Mouse (Mus musculus) inflammation-experienced regulatory T-cells, adult 6 months (primary cell): ENCODE results near the gene H60b. TPM values are rescaled to one million over a fixed set of nuclear protein-coding genes. Genes with fewer than 3 reads are reported as not detected.
A peak's percentile ranks its signal among the peaks of the same experiment; 100 is the strongest.
"Not testable (repeated sequence)": the region's sequence is repeated elsewhere in the genome, so short reads cannot be mapped to it uniquely, and the experiment has no call there.

Experiments
- ATAC-seq: one replicate; pipeline ENCODE4 v1.8.0; 2017
- polyA plus RNA-seq, 3 experiments: library from polyadenylated mRNA; unstranded; fragments of 100-300 nt; shearing (Covaris generic); gene quantifications; one replicate each; pipeline ENCODE4 v1.2.1; 2017

Gene H60b
- polyA plus RNA-seq, 3 experiments from 2014 or later, result 3.6 to 12.3 (median 6.7) TPM

DNA sequence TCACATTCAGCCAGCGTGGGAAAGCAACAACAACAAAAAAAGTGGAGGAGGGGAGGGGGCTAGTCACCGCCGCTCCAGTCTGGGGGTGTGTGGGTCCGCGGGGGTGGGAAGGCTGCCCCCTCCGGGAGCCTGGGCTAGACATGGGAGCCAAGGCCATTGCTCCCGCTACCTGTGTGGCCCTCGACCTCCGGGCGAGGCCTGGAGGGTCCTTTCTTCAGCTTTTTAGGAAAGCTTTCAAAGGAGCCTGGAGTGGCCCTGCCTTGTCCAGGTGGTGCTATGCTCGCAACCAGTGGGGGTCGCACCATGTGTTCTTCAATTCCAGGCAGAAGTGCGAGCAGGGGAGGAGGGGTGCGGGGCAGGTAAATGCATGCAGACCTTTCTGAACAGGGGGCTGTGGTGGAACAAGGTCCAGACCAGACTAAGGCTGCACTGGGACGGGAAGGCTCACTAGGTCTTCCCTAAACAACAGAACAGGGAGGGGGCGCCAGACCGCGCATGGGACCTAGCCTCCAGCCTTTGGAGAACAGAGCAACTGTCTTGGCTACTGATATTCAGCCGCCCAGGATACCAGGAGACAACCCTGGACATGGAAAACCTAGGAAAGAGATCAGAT, 116.2 kb downstream of the H60b start:
- no peak for ATAC-seq

DNA sequence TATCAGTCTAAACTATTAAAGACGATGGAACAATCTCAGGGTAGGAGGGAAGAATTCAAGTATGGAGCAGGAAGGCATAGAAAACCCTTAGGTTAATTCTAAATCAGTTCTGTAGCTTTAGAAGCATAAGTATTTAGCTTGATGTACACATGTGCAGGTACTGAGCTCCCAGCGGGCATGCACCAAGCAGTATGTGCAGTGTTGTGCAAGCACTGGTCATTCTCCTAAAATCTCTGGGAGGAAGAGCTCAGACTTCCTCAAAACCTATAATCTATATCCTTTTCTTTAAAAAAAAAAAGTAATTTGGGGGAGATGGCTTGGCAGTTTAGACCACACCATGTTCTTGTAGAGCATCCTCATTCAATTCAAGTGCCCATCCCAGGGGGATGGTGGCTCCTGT, 120.1 kb downstream of the H60b start:
- not testable (repeated sequence) for ATAC-seq

DNA sequence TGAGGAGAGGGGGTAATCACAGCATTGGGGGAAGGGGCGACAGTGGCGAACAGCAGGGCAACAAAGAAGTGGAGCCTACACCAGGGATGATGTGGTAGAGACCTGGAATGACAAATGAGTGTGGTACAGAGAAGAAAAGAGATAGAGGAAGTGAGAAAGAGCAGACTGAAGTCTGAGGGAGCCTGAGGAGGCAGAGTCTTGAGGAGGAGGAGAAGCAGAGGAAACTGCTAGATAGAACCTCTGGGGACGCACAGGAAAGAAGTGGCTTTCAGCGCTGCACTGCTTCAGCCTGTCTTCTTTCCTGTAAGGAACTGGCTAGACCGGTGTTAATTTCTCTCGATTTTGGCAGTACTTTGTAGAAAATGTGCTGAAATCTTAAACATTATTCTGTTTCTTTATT, 124.4 kb downstream of the H60b start:
- ATAC-seq, result no peak

GRCm38 (mm10) chr10:22295676-22296075, 137.3 kb downstream of the H60b start:
- ATAC-seq, result peak; percentile 12

- ATAC-seq, result no peak
Measured at GRCm38 (mm10) chr10:22297033-22297762, 138.8 kb downstream of the H60b start.

- ATAC-seq, result peak; percentile 19
Measured at GRCm38 (mm10) chr10:22297766-22298461, 139.5 kb downstream of the H60b start.

DNA sequence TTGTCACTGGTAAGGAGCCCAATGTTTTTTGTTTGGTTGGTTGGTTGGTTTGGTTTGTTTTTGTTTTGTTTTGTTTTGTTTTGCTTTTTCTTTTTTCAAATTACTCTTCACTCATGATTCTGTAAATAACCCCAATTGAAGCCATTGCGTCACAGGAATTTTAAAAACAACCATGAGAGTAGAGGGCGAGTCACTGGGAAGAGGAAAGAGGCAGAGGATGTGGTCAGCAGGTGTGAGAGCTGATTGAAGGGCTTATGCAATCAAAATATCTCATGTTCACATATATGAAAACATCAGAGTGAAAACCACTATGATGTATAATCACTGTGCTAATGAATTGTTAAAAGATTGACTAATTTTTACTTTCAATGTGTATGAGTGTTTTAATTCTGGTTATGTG, 140.9 kb downstream of the H60b start:
- ATAC-seq, result peak; percentile 54

DNA sequence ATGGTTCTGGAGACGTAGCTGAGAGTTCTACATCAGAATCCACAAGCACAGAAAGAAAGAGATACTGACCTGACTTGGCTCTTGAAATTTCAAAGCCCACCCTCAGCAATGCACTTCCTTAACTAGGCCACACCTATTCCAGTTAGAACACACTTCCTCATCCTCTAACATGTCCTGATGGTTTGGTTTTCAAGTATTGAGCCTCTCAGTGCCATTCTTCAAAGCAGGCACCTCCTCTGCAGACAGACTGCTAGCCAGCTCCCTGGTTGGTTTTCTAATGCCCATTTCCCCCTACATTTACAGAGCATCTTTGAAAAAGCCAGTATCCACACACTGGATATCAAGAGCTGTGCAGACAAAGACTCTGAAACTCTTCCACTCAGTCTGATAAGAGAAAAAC, 143.3 kb downstream of the H60b start:
- no peak for ATAC-seq

DNA sequence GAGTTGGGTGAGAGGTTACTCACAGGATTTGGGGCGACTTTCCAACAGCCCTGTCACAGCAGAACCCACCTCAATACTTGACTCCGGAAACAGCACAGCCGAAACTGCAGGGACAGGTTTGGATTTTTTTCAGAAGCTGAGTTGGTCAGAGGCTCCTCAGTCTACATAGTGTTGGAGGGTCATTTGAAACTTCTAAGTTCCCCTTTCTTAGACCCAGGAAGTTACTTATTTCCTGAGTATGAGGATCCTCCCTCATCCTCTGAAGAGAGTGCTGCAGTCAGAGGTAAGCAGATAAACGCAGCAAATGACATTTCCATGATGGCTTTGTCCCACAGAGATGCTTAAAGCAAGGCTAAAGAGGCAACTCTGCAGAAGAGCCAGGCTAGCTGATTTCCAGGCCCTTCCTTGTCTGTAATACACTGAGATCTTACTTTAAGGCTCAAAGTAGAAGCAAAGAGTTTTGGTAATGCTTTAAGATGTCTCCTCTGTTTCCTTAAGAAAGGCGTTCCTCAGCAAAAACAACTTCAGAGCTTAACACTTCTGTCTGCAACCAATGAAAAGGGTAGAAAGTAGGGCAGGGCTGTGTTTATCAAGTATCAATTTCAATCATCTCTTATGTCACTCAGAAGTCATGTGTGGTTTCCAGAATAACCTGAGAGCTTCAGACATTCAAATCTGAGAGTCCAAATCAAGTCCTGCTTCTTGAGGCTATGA, 144.1 kb downstream of the H60b start:
- ATAC-seq, result peak; percentile 54

DNA sequence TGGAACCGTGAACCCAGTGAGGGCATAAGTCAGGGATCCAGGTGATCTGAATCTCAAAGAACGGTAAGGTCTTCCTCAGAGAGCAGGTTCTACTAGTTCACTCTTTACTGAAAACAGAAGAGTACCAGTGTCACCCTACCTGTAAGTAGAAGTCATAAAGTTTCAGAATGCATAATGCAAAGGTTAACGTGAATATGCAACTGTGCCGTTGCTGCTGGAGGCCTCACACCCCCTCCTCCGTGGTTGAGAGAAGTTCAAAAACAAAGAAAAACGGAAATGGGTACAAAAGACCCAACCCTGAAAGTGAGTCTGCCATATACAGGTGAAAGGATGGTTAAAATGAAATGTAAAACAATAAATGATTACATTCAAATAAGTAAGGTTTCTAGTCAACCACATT, 145.3 kb downstream of the H60b start:
- ATAC-seq, result peak; percentile 2

DNA sequence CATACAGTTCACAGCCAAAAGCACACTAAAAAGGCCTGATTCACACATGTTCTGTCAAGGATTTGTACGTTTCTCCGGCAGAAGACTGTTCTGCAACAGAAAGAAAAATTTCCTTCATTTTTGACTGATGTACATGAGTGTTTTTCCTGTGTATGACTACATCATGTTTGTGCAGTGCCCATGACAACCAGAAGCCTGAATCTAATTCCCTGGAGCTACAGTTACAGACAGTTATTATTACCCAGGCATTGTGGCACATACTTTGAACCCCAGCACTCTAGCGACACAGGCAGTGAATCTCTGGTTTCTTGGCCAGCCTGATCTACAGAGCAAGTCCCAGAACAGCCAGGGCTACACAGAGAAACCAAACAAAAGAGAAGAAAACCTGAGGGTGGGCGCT, 147.4 kb downstream of the H60b start:
- ATAC-seq, result no peak

DNA sequence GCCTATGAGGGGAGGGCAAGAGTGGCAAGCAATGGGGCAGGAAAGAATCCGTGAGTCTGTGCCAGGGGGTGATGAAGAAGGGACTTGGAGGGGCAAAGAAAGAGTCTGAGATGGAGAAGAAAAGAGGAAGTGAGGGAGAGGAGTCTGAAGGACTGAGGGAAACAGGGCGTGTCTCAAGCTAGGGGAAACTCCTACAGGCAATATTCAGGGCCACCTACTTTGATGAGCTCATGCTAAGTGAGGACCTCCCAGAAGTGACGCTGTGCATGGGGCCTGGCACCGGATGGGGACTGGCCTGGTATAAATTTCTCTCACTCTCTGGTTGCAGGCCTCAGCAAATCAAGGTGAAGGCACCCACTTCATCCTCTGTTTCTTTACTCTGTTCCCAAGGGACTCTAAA, 148.1 kb downstream of the H60b start:
- peak; percentile 77 for ATAC-seq

DNA sequence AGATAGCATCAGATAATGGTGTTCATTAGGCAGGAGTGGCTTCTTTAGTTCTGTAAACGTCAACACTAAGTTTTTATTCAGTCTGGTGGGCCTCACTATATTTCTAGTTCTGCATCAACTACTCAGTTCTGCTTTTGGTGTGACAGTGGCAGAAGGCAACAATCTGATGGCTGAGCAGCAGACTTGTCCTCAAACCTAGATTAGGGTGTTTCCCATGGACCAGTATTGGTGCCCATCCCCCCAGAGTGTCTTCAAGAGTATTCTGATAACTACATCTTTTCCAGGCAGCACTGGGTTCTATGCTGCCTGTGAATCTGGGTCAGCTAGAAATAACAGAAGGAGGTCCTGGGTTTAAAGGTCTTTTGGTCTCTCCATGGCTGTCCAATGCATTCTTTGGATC, 149.8 kb downstream of the H60b start:
- ATAC-seq, result no peak

DNA sequence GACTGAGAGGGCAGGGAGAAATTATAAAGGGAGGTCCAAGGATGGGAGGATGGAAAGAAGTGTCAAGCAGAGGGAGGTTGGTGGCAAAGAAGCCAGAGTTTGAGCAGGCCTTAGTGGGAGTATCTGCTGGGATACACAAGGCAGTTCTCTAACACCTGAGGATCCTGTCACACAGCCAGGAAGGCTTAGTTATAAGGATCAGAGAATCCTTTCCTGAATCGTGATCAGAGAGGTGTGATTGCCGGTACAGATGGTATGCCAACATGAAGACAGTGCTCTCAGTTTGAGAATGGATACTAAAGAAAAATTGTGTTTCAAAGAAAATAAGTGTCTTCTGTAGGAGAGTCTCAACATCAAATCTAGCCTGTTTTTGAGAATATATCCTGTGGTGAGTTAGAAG, 164.5 kb downstream of the H60b start:
- no peak for ATAC-seq

Other genes starting within 250 kb of the H60b start
- gene 4930444G20Rik, start 90.5 kb upstream of the H60b start, polyA plus RNA-seq, result not detected
- gene E030030I06Rik, start 9.3 kb upstream of the H60b start, polyA plus RNA-seq, result 10 to 100 TPM in 2 of 3 experiments, 1 to 10 TPM in 1; 9.4 to 12.6 (median 12.1) TPM
- under 1 TPM in 1 of 3 experiments, not detected in 2; 0.49 TPM for gene Raet1e, start within 50 bp of the H60b start, polyA plus RNA-seq
- not detected for gene Raet1d, start 202.0 kb downstream of the H60b start, polyA plus RNA-seq